Mouse (Mus musculus): ENCODE measurements around the gene Zfp704. TPM values are rescaled to one million over a fixed set of nuclear protein-coding genes. Genes with fewer than 3 reads are reported as not detected.

The Zfp704 gene
- total and polyA plus RNA-seq, 2 experiments from 2014 or later: 11.3 to 68.8 TPM

DNA sequence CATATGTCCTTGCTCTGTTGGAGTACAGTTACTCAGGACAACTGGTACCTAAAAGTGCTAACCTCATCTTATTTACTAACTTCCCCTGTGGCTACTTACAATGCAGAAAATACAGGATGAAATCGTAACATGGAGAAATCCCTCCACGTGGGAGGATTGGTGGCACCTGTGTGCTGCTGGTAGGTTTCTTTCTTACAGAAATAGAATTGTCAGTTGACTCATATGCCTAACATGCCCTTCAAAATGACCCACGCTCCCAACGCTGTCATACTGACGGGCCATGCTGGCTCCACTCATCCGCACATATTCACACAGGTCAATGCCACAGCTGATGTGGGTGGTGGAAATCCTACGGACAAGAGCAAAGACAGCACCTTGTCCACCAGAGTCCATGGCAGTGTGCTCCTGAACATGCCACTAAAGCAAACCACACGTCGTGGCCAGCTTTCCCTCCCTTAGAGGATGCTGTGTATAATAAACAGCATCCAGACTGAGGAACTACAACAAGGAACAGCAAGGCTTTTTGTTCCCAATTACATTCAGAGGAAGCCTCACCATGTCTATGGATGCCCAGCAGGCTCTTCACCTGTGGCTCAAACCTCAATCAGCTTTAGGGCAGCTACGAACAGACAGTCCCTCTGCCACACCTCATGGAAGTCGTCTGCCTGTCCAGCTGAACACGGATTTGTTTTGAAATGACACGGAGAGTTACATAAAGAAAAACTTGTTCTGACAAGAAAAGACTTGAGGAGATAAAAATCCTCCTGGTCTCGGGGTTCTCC, 175.3 kb downstream of the Zfp704 start:
- WGBS: 91% methylated on average over 14 of the region's 14 CpGs
- H3K27ac ChIP-seq (ENCODE audit: low read depth, low read length): no peak overlapping the region
- no peak overlapping the region for H3K9ac ChIP-seq (replicated peaks; ENCODE audit: low read length, poor library complexity, severe bottlenecking)
- H3K27me3 ChIP-seq (ENCODE audit: insufficient read depth, low read length): no peaks in the 10 kb centered on the region
- no peak for TF ChIP-seq CTCF (IDR thresholded peaks at IDR 0.05)
- H3K4me2 ChIP-seq (ENCODE audit: low read depth, low read length, poor library complexity, severe bottlenecking): no peak overlapping the region
- peaks cover 25% of the 10 kb centered on the region for H3K36me3 ChIP-seq (ENCODE audit: insufficient read depth, low read length)
- DNase-seq (ENCODE audit: low spot score): no peak
- no peak for ATAC-seq (ENCODE audit: low FRiP score)
- no peak overlapping the region for H3K4me3 ChIP-seq (ENCODE audit: low read depth, low read length)
- H3K4me1 ChIP-seq (ENCODE audit: insufficient read depth, low read length): no peaks in the 10 kb centered on the region
- H3K9me3 ChIP-seq (ENCODE audit: low read length): no peaks in the 10 kb centered on the region

DNA sequence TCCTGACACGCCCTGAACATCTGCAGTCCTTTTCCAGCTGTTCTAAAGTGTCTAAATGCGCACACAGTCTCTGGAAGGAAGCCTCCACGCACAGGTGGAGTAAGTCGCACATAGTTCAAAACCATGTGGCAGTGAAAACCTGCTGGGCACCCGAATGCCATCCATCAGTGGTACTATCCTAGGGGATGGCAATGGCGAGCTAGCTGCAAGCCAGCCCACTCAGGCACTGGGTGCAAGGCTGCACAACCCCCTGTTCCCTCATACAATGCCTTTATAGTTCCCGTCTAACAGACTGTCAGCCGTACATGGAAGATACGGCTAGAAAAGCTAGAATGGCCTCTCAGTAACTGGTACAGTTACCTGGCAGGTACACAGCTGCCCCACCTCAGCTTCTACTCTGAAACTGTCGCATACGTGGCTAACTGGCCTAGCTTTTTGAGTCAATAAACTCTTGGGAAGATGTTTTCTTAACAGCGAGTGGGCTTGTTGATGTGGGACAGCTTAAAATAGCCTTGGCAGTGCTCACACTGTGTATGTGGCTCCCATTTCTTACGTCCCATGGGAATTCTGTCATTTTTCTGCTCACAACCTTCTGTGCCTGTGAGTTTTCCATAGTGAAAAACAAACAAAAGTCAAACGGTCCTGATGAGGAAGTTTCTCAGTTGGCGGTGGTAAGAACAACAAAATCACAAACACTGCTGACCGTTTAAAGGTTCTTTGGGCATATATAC, 176.9 kb downstream of the Zfp704 start:
- no peak overlapping the region for H3K27ac ChIP-seq (ENCODE audit: low read depth, low read length)
- no peak overlapping the region for H3K4me3 ChIP-seq (ENCODE audit: low read depth, low read length)
- no peak overlapping the region for H3K4me2 ChIP-seq (ENCODE audit: low read depth, low read length, poor library complexity, severe bottlenecking)
- H3K4me1 ChIP-seq (ENCODE audit: insufficient read depth, low read length): no peaks in the 10 kb centered on the region
- H3K9me3 ChIP-seq (ENCODE audit: low read length): no peaks in the 10 kb centered on the region
- WGBS: 92% methylated on average over 16 of the region's 16 CpGs
- H3K36me3 ChIP-seq (ENCODE audit: insufficient read depth, low read length): peaks cover 20% of the 10 kb centered on the region
- H3K27me3 ChIP-seq (ENCODE audit: insufficient read depth, low read length): no peaks in the 10 kb centered on the region
- TF ChIP-seq CTCF (IDR thresholded peaks at IDR 0.05): no peak
- no peak overlapping the region for H3K9ac ChIP-seq (replicated peaks; ENCODE audit: low read length, poor library complexity, severe bottlenecking)
- no peak for DNase-seq (ENCODE audit: low spot score)
- no peak; the same call in 1 of the 2 replicates for ATAC-seq (ENCODE audit: low FRiP score)

DNA sequence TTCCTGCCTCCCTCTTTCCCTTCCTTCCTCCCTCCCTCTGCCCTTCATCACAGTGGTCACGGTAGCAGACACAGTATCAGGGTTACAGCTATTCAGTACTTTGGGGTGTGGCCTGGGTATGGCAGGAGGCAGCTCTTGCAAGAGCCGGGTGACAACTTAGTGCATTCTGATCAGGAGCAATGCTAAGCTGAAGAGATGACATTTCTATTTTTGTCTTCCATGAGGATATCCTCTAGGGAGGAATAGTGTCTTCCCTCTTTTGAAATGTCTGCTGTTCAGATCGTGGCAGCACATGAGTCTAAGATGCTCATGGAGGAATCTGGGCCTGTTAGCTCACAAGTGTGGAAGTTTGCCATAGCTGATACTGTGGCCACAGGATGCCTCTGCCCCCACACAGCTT, 177.7 kb downstream of the Zfp704 start:
- ATAC-seq (ENCODE audit: low FRiP score): 0 out of 2 replicates have a peak, but pooled peaks have one; percentile 22
- H3K27ac ChIP-seq (ENCODE audit: low read depth, low read length): no peak overlapping the region
- H3K4me1 ChIP-seq (ENCODE audit: insufficient read depth, low read length): no peaks in the 10 kb centered on the region
- peaks cover 12% of the 10 kb centered on the region; the same call in 1 of the 2 replicates for H3K36me3 ChIP-seq (ENCODE audit: insufficient read depth, low read length)
- 65% methylated on average over 3 of the region's 3 CpGs for WGBS
- H3K27me3 ChIP-seq (ENCODE audit: insufficient read depth, low read length): no peaks in the 10 kb centered on the region
- no peak overlapping the region for H3K4me2 ChIP-seq (ENCODE audit: low read depth, low read length, poor library complexity, severe bottlenecking)
- H3K9ac ChIP-seq (replicated peaks; ENCODE audit: low read length, poor library complexity, severe bottlenecking): no peak overlapping the region
- no peak for TF ChIP-seq CTCF (IDR thresholded peaks at IDR 0.05)
- H3K9me3 ChIP-seq (ENCODE audit: low read length): no peaks in the 10 kb centered on the region
- no peak for DNase-seq (ENCODE audit: low spot score)
- no peak overlapping the region for H3K4me3 ChIP-seq (ENCODE audit: low read depth, low read length)

DNA sequence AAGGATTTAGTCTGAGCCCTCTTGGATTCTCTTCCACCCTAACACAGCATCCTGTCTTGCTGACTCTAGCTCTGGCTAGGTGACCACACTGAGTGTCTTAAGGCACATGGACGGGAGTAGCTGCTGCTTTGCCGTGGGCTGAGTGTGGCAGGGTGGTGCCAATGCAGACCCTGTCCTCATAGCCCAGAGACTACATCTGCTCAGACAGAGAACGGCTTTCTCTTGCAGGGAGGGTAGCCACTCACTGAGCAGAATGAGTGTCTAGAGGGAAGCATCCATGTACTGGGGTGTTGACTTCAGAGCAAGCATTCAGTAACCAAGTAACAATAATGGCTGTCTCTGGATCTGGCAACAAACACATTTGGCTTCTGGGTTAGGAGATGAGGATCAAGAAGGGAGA, 179.9 kb downstream of the Zfp704 start:
- no peak for TF ChIP-seq CTCF (IDR thresholded peaks at IDR 0.05)
- no peaks in the 10 kb centered on the region for H3K9me3 ChIP-seq (ENCODE audit: low read length)
- H3K27ac ChIP-seq (ENCODE audit: low read depth, low read length): no peak overlapping the region
- no peak overlapping the region for H3K4me2 ChIP-seq (ENCODE audit: low read depth, low read length, poor library complexity, severe bottlenecking)
- H3K4me1 ChIP-seq (ENCODE audit: insufficient read depth, low read length): no peaks in the 10 kb centered on the region
- WGBS: 92% methylated on average over 3 of the region's 3 CpGs
- H3K27me3 ChIP-seq (ENCODE audit: insufficient read depth, low read length): no peaks in the 10 kb centered on the region
- ATAC-seq (ENCODE audit: low FRiP score): no peak
- H3K36me3 ChIP-seq (ENCODE audit: insufficient read depth, low read length): 0 out of 2 replicates have a peak, but pooled peaks cover 2% of the 10 kb centered on the region
- H3K4me3 ChIP-seq (ENCODE audit: low read depth, low read length): no peak overlapping the region
- no peak overlapping the region for H3K9ac ChIP-seq (replicated peaks; ENCODE audit: low read length, poor library complexity, severe bottlenecking)
- no peak for DNase-seq (ENCODE audit: low spot score)

DNA sequence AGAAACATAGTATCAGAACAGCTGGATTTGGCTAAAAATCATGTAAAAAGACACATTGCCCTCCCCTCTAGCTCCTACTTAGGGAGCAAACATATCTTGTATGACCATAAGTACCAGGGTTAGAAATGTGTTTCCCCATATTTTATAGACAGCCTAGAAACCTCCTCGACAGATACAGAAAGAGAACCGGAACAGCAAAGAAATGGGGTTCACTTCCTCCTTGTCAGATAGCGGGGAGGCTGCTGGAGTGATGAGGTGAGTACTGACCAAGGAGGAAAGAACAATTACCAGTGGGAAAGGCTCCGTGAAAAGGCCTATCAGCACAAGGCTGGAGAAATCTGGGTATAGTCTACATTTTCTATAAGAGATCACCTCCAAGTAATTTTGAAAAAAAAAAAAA, 182.1 kb downstream of the Zfp704 start:
- no peak for TF ChIP-seq CTCF (IDR thresholded peaks at IDR 0.05)
- H3K27ac ChIP-seq (ENCODE audit: low read depth, low read length): no peak overlapping the region
- H3K4me3 ChIP-seq (ENCODE audit: low read depth, low read length): no peak overlapping the region
- no peaks in the 10 kb centered on the region for H3K27me3 ChIP-seq (ENCODE audit: insufficient read depth, low read length)
- ATAC-seq (ENCODE audit: low FRiP score) (no peak), DNase-seq (ENCODE audit: low spot score) (no peak)
- no peaks in the 10 kb centered on the region for H3K4me1 ChIP-seq (ENCODE audit: insufficient read depth, low read length)
- 0 out of 2 replicates have a peak, but pooled peaks cover 2% of the 10 kb centered on the region for H3K36me3 ChIP-seq (ENCODE audit: insufficient read depth, low read length)
- H3K9ac ChIP-seq (replicated peaks; ENCODE audit: low read length, poor library complexity, severe bottlenecking): no peak overlapping the region
- H3K4me2 ChIP-seq (ENCODE audit: low read depth, low read length, poor library complexity, severe bottlenecking): no peak overlapping the region
- no peaks in the 10 kb centered on the region for H3K9me3 ChIP-seq (ENCODE audit: low read length)
- 95% methylated on average over 4 of the region's 4 CpGs for WGBS

DNA sequence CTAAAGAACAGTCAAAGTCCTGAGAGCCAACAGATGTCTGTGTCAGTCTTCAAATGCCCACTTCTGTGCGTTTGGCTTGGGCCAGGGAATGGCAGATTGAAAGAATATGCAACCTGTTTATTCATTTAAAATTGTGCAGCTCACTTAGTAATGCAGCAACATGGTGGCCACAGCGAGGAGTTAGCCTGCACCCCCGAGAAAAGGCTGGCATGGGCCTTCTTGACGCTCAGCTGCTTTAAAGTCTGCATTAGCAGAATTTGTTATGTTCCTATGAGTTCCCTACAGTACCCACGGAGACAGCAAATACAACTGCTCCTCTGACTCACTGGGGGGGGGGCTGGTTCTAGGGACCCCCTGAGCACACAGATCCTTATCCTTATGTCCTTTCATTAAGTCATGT, 184.2 kb downstream of the Zfp704 start:
- ATAC-seq (ENCODE audit: low FRiP score) (no peak), DNase-seq (ENCODE audit: low spot score) (no peak)
- Histone ChIP-seq H3K9ac (replicated peaks; ENCODE audit: low read length, poor library complexity, severe bottlenecking) (no peak overlapping the region), H3K27ac (ENCODE audit: low read depth, low read length) (no peak overlapping the region), H3K4me2 (ENCODE audit: low read depth, low read length, poor library complexity, severe bottlenecking) (no peak overlapping the region), H3K27me3 (ENCODE audit: insufficient read depth, low read length) (no peaks in the 10 kb centered on the region), H3K9me3 (ENCODE audit: low read length) (no peaks in the 10 kb centered on the region), H3K4me1 (ENCODE audit: insufficient read depth, low read length) (no peaks in the 10 kb centered on the region), H3K36me3 (ENCODE audit: insufficient read depth, low read length) (0 out of 2 replicates have a peak, but pooled peaks cover 2% of the 10 kb centered on the region), H3K4me3 (ENCODE audit: low read depth, low read length) (no peak overlapping the region)
- TF ChIP-seq CTCF (IDR thresholded peaks at IDR 0.05): no peak
- WGBS: 92% methylated on average over 5 of the region's 5 CpGs

Data from midbrain, postnatal 0 days (tissue).